Mouse (Mus musculus): Measurements from ENCODE around the gene Speer4c. TPM values are rescaled to one million over a fixed set of nuclear protein-coding genes. Genes with fewer than 3 reads are reported as not detected.
"Not testable (repeated sequence)": the region's sequence is repeated elsewhere in the genome, so short reads cannot be mapped to it uniquely, and the experiment has no call there.

The Speer4c gene
- polyA plus RNA-seq (2015; fragmentation: Nextera tagmentation; extraction: Ambion mirVana) = not detected in 2 replicates

- not testable (repeated sequence) for H3K9me3 ChIP-seq; H3K9ac ChIP-seq; H3K36me3 ChIP-seq; H3K4me3 ChIP-seq; H3K27ac ChIP-seq (replicated peaks); H3K4me2 ChIP-seq; H3K27me3 ChIP-seq; ATAC-seq (ENCODE audit: low FRiP score, low read depth); H3K4me1 ChIP-seq (replicated peaks)
Measured at GRCm38 (mm10) chr5:15714171-15714570, at the start of gene Speer4c. Speer4c (minus strand) TSS chr5:15714271.

- no peak for ATAC-seq (ENCODE audit: low FRiP score, low read depth)
- WGBS = 84% methylated on average over 4 of the region's 4 CpGs
- no peaks in the 10 kb centered on the region for H3K27me3 ChIP-seq
Measured at GRCm38 (mm10) chr5:15747478-15748255, 33.6 kb upstream of the Speer4c start.

GRCm38 (mm10) chr5:15734097-15734867 is 20.2 kb upstream of the Speer4c start:
- no peaks in the 10 kb centered on the region for H3K9me3 ChIP-seq
- no peak overlapping the region for H3K9ac ChIP-seq
- no peak overlapping the region for H3K27ac ChIP-seq (replicated peaks)
- H3K27me3 ChIP-seq = no peaks in the 10 kb centered on the region
- H3K4me1 ChIP-seq (replicated peaks) = no peaks in the 10 kb centered on the region
- H3K4me2 ChIP-seq = no peak overlapping the region
- no peak for ATAC-seq (ENCODE audit: low FRiP score, low read depth)
- 80% methylated on average over 3 of the region's 3 CpGs for WGBS
- no peak overlapping the region for H3K4me3 ChIP-seq
- no peaks in the 10 kb centered on the region for H3K36me3 ChIP-seq

More at GRCm38 (mm10) chr5:15747478-15748255, 33.6 kb upstream of the Speer4c start:
- H3K27ac ChIP-seq (replicated peaks) = no peak overlapping the region
- no peaks in the 10 kb centered on the region for H3K36me3 ChIP-seq
- H3K9ac ChIP-seq = no peak overlapping the region
- H3K9me3 ChIP-seq = no peaks in the 10 kb centered on the region
- no peaks in the 10 kb centered on the region for H3K4me1 ChIP-seq (replicated peaks)
- H3K4me3 ChIP-seq = no peak overlapping the region
- H3K4me2 ChIP-seq = no peak overlapping the region

- H3K9ac ChIP-seq; H3K4me1 ChIP-seq (replicated peaks); H3K9me3 ChIP-seq; H3K27me3 ChIP-seq; H3K27ac ChIP-seq (replicated peaks); ATAC-seq (ENCODE audit: low FRiP score, low read depth); H3K36me3 ChIP-seq; H3K4me3 ChIP-seq; H3K4me2 ChIP-seq: not testable (repeated sequence)
- 25% methylated on average over 5 of the region's 5 CpGs for WGBS
Measured at GRCm38 (mm10) chr5:15702891-15703290, 11.2 kb downstream of the Speer4c start.

- not testable (repeated sequence) for H3K4me3 ChIP-seq; H3K4me2 ChIP-seq; H3K36me3 ChIP-seq; H3K9ac ChIP-seq; H3K27ac ChIP-seq (replicated peaks); H3K27me3 ChIP-seq; ATAC-seq (ENCODE audit: low FRiP score, low read depth); H3K4me1 ChIP-seq (replicated peaks)
- WGBS = 39% methylated on average over 2 of the region's 2 CpGs
- peaks cover 14% of the 10 kb centered on the region for H3K9me3 ChIP-seq
Measured at GRCm38 (mm10) chr5:15697719-15698118, 16.4 kb downstream of the Speer4c start.

GRCm38 (mm10) chr5:15691849-15692248 is 22.2 kb downstream of the Speer4c start:
- H3K9ac ChIP-seq; H3K36me3 ChIP-seq; H3K4me1 ChIP-seq (replicated peaks); H3K27me3 ChIP-seq; H3K27ac ChIP-seq (replicated peaks); H3K4me3 ChIP-seq; ATAC-seq (ENCODE audit: low FRiP score, low read depth); H3K4me2 ChIP-seq: not testable (repeated sequence)
- 90% methylated on average over 4 of the region's 4 CpGs for WGBS
- H3K9me3 ChIP-seq = peaks cover 23% of the 10 kb centered on the region

- 80% methylated on average over 4 of the region's 4 CpGs for WGBS
- H3K9ac ChIP-seq; H3K27ac ChIP-seq (replicated peaks); H3K36me3 ChIP-seq; H3K4me2 ChIP-seq; H3K4me3 ChIP-seq; H3K27me3 ChIP-seq; H3K4me1 ChIP-seq (replicated peaks): not testable (repeated sequence)
- 0 out of 2 replicates have a peak, but pooled peaks have one; percentile 33 for ATAC-seq (ENCODE audit: low FRiP score, low read depth)
- peaks cover 24% of the 10 kb centered on the region for H3K9me3 ChIP-seq
Measured at GRCm38 (mm10) chr5:15690822-15691221, 23.2 kb downstream of the Speer4c start.

GRCm38 (mm10) chr5:15689659-15690213 is 24.3 kb downstream of the Speer4c start:
- not testable (repeated sequence) for H3K36me3 ChIP-seq; H3K4me1 ChIP-seq (replicated peaks); H3K9ac ChIP-seq; H3K27ac ChIP-seq (replicated peaks); H3K27me3 ChIP-seq; H3K4me3 ChIP-seq; H3K4me2 ChIP-seq
- WGBS = 80% methylated on average over 6 of the region's 6 CpGs
- peaks cover 27% of the 10 kb centered on the region for H3K9me3 ChIP-seq
- peak; percentile 87 for ATAC-seq (ENCODE audit: low FRiP score, low read depth)

- not testable (repeated sequence) for H3K4me1 ChIP-seq (replicated peaks); H3K9ac ChIP-seq; H3K4me3 ChIP-seq; H3K27ac ChIP-seq (replicated peaks); H3K36me3 ChIP-seq; H3K27me3 ChIP-seq; H3K4me2 ChIP-seq
- H3K9me3 ChIP-seq = peaks cover 29% of the 10 kb centered on the region
- WGBS = 67% methylated on average over 4 of the region's 4 CpGs
- peak; percentile 90 for ATAC-seq (ENCODE audit: low FRiP score, low read depth)
Measured at GRCm38 (mm10) chr5:15688874-15689658, 25.0 kb downstream of the Speer4c start.

- not testable (repeated sequence) for H3K4me3 ChIP-seq; H3K4me1 ChIP-seq (replicated peaks); H3K27me3 ChIP-seq; H3K36me3 ChIP-seq; H3K27ac ChIP-seq (replicated peaks); H3K4me2 ChIP-seq; H3K9ac ChIP-seq
- WGBS = 75% methylated on average over 8 of the region's 10 CpGs
- ATAC-seq (ENCODE audit: low FRiP score, low read depth) = peak; percentile 54; the same call in 1 of the 2 replicates
- peaks cover 16% of the 10 kb centered on the region for H3K9me3 ChIP-seq
Measured at GRCm38 (mm10) chr5:15681301-15682035, 32.6 kb downstream of the Speer4c start.
